Mouse (Mus musculus): ENCODE results near the gene Ranbp9. TPM values are rescaled to one million over a fixed set of nuclear protein-coding genes. Genes with fewer than 3 reads are reported as not detected.
"Not testable (repeated sequence)": the region's sequence is repeated elsewhere in the genome, so short reads cannot be mapped to it uniquely, and the experiment has no call there.

Gene Ranbp9
- polyA plus RNA-seq, 1 experiment from 2014 or later = 12.5 TPM

- ATAC-seq = no peak
- Histone ChIP-seq H3K9me3 (replicated peaks; ENCODE audit: control insufficient read depth, low read length, poor library complexity, severe bottlenecking) (no peaks in the 10 kb centered on the region), H3K4me3 (ENCODE audit: low read depth, low read length) (no peak overlapping the region), H3K36me3 (ENCODE audit: control insufficient read depth, insufficient read depth, low read length) (no peaks in the 10 kb centered on the region), H3K4me1 (ENCODE audit: control insufficient read depth, insufficient read depth, low read length) (peaks cover 25% of the 10 kb centered on the region), H3K27ac (ENCODE audit: low read length) (no peak overlapping the region), H3K9ac (ENCODE audit: low read depth, low read length) (no peak overlapping the region), H3K4me2 (ENCODE audit: low read length) (no peak overlapping the region), H3K27me3 (ENCODE audit: control insufficient read depth, insufficient read depth, low read depth, low read length) (no peaks in the 10 kb centered on the region)
- 90% methylated on average over 7 of the region's 7 CpGs for WGBS
Measured at GRCm38 (mm10) chr13:43476226-43476625, 4.9 kb downstream of the Ranbp9 start.

GRCm38 (mm10) chr13:43474722-43475121 is 6.4 kb downstream of the Ranbp9 start:
- Histone ChIP-seq H3K9ac (ENCODE audit: low read depth, low read length) (no peak overlapping the region), H3K4me1 (ENCODE audit: control insufficient read depth, insufficient read depth, low read length) (peaks cover 25% of the 10 kb centered on the region), H3K36me3 (ENCODE audit: control insufficient read depth, insufficient read depth, low read length) (peaks cover 4% of the 10 kb centered on the region; the same call in 1 of the 2 replicates), H3K4me2 (ENCODE audit: low read length) (no peak overlapping the region), H3K27me3 (ENCODE audit: control insufficient read depth, insufficient read depth, low read depth, low read length) (no peaks in the 10 kb centered on the region), H3K9me3 (replicated peaks; ENCODE audit: control insufficient read depth, low read length, poor library complexity, severe bottlenecking) (no peaks in the 10 kb centered on the region), H3K4me3 (ENCODE audit: low read depth, low read length) (no peak overlapping the region), H3K27ac (ENCODE audit: low read length) (no peak overlapping the region)
- no peak for ATAC-seq
- 86% methylated on average over 5 of the region's 5 CpGs for WGBS

DNA sequence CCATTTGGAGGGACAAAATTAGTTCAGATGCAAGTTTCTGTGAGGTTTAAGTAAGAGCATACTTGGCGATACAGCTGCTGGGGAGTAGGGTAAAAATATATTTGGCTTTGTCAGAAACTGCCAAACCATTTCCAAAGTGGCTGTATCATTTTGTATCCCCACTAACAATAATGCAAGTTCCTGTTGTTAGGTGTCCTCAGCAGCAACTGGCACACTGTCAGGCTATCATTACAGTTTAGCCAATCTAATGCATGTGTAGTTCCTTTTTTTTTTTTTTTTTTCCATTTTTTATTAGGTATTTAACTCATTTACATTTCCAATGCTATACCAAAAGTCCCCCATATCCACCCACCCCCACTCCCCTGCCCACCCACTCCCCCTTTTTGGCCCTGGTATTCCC is 9.2 kb downstream of the Ranbp9 start:
- not testable (repeated sequence) for H3K27me3 ChIP-seq (ENCODE audit: control insufficient read depth, insufficient read depth, low read depth, low read length); H3K9ac ChIP-seq (ENCODE audit: low read depth, low read length); H3K36me3 ChIP-seq (ENCODE audit: control insufficient read depth, insufficient read depth, low read length); H3K27ac ChIP-seq (ENCODE audit: low read length); ATAC-seq; H3K4me2 ChIP-seq (ENCODE audit: low read length); H3K9me3 ChIP-seq (replicated peaks; ENCODE audit: control insufficient read depth, low read length, poor library complexity, severe bottlenecking); H3K4me3 ChIP-seq (ENCODE audit: low read depth, low read length)
- 97% methylated on average over 1 of the region's 1 CpGs for WGBS
- peaks cover 12% of the 10 kb centered on the region for H3K4me1 ChIP-seq (ENCODE audit: control insufficient read depth, insufficient read depth, low read length)

GRCm38 (mm10) chr13:43469607-43470006 is 11.5 kb downstream of the Ranbp9 start:
- no peak overlapping the region for H3K9ac ChIP-seq (ENCODE audit: low read depth, low read length)
- no peak for ATAC-seq
- WGBS = 100% methylated on average over 1 of the region's 1 CpGs

DNA sequence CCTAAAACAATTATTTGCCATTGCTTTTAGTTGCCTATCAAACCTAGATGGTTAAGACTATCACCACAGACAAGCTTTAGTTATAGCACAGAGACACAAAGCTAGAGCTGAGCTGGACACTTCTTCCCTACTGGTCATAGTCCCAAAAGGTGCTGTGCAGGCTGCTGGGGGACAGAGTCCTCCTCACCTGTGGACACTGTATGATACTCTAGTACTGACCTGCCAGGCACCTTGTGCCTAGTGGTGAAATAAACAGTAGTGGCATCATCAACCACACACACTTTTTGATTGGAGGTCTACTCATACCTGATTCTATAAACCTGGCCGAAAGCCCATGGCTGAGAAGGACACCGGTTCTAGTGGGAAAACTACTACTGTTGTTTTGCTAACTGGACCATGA is 16.5 kb downstream of the Ranbp9 start:
- Histone ChIP-seq H3K27ac (ENCODE audit: low read length) (no peak overlapping the region), H3K36me3 (ENCODE audit: control insufficient read depth, insufficient read depth, low read length) (no peaks in the 10 kb centered on the region), H3K4me2 (ENCODE audit: low read length) (no peak overlapping the region), H3K9ac (ENCODE audit: low read depth, low read length) (no peak overlapping the region), H3K4me1 (ENCODE audit: control insufficient read depth, insufficient read depth, low read length) (no peaks in the 10 kb centered on the region), H3K9me3 (replicated peaks; ENCODE audit: control insufficient read depth, low read length, poor library complexity, severe bottlenecking) (no peaks in the 10 kb centered on the region), H3K4me3 (ENCODE audit: low read depth, low read length) (no peak overlapping the region), H3K27me3 (ENCODE audit: control insufficient read depth, insufficient read depth, low read depth, low read length) (no peaks in the 10 kb centered on the region)
- no peak for ATAC-seq
- 100% methylated on average over 2 of the region's 2 CpGs for WGBS

More at GRCm38 (mm10) chr13:43469607-43470006, 11.5 kb downstream of the Ranbp9 start:
- Histone ChIP-seq H3K27me3 (ENCODE audit: control insufficient read depth, insufficient read depth, low read depth, low read length) (no peaks in the 10 kb centered on the region), H3K9me3 (replicated peaks; ENCODE audit: control insufficient read depth, low read length, poor library complexity, severe bottlenecking) (no peaks in the 10 kb centered on the region), H3K4me3 (ENCODE audit: low read depth, low read length) (no peak overlapping the region), H3K36me3 (ENCODE audit: control insufficient read depth, insufficient read depth, low read length) (peaks cover 4% of the 10 kb centered on the region; the same call in 1 of the 2 replicates), H3K4me1 (ENCODE audit: control insufficient read depth, insufficient read depth, low read length) (0 out of 2 replicates have a peak, but pooled peaks cover 3% of the 10 kb centered on the region), H3K4me2 (ENCODE audit: low read length) (no peak overlapping the region), H3K27ac (ENCODE audit: low read length) (no peak overlapping the region)

DNA sequence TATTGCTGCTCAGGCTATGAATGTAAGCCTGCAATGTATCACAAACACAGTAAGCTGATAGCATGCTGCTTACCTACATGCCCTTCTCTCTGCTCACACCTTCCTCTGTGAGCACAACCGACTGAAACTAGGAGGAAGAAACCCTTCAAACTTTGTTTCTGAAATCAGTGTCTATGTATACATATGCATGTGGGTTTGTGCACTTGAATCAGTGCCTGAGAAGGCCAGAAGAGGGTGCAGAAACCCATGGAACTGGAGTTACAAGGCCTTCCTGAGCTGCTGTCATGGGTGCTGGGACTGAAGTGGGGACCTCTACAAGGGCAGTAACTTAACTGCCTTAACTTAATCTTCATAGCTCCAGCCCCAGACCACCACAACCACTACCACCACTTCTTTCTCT is 23.9 kb downstream of the Ranbp9 start:
- Histone ChIP-seq H3K9me3 (replicated peaks; ENCODE audit: control insufficient read depth, low read length, poor library complexity, severe bottlenecking) (no peaks in the 10 kb centered on the region), H3K27me3 (ENCODE audit: control insufficient read depth, insufficient read depth, low read depth, low read length) (no peaks in the 10 kb centered on the region), H3K27ac (ENCODE audit: low read length) (no peak overlapping the region), H3K4me2 (ENCODE audit: low read length) (no peak overlapping the region), H3K4me3 (ENCODE audit: low read depth, low read length) (no peak overlapping the region), H3K4me1 (ENCODE audit: control insufficient read depth, insufficient read depth, low read length) (peaks cover 4% of the 10 kb centered on the region), H3K36me3 (ENCODE audit: control insufficient read depth, insufficient read depth, low read length) (no peaks in the 10 kb centered on the region), H3K9ac (ENCODE audit: low read depth, low read length) (no peak overlapping the region)
- no peak for ATAC-seq
- 84% methylated on average over 1 of the region's 1 CpGs for WGBS

GRCm38 (mm10) chr13:43454431-43454830 is 26.7 kb downstream of the Ranbp9 start:
- H3K9ac ChIP-seq (ENCODE audit: low read depth, low read length) = no peak overlapping the region

DNA sequence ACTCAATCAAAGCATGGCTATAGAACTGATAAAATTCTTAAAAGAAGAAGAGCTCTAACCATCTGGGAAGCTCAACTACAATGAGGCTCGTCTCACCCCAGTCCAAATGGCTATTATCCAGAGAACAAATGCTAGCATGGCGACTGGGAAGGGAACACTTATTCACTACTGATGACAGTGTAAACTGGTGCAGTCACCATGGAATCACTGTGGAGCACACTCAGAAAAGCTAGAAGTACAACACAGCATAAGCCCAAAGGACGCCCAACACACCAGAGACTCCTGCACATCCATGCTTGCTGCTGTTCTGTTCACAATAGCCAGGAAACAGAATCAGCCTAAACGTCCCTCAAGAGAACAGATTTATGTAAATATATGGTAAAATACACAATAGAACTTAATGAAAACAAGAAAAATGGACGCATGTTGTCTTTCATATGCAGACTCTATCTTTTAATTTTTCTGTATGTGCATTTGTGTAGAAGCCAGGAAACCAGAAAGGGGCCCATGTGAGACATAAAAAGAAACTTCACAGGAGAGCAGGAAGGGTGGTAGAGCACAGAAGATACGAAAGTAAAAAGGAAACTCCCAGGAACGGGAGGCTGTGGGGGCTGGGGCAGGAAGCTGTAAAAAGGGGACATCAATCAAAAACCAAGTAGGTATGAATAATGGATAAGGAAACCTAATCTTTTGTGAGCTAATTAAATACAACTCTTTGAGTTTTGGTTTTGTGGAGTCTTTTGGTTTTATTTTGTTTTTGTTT is 28.1 kb downstream of the Ranbp9 start:
- Histone ChIP-seq H3K4me2 (ENCODE audit: low read length) (no peak overlapping the region), H3K27me3 (ENCODE audit: control insufficient read depth, insufficient read depth, low read depth, low read length) (no peaks in the 10 kb centered on the region), H3K4me1 (ENCODE audit: control insufficient read depth, insufficient read depth, low read length) (peaks cover 4% of the 10 kb centered on the region), H3K27ac (ENCODE audit: low read length) (no peak overlapping the region), H3K9me3 (replicated peaks; ENCODE audit: control insufficient read depth, low read length, poor library complexity, severe bottlenecking) (no peaks in the 10 kb centered on the region), H3K9ac (ENCODE audit: low read depth, low read length) (no peak overlapping the region), H3K36me3 (ENCODE audit: control insufficient read depth, insufficient read depth, low read length) (no peaks in the 10 kb centered on the region), H3K4me3 (ENCODE audit: low read depth, low read length) (no peak overlapping the region)
- WGBS = 28% methylated on average over 7 of the region's 7 CpGs
- ATAC-seq = no peak

More at GRCm38 (mm10) chr13:43454431-43454830, 26.7 kb downstream of the Ranbp9 start:
- no peaks in the 10 kb centered on the region for H3K36me3 ChIP-seq (ENCODE audit: control insufficient read depth, insufficient read depth, low read length)
- H3K4me1 ChIP-seq (ENCODE audit: control insufficient read depth, insufficient read depth, low read length) = peaks cover 4% of the 10 kb centered on the region
- H3K4me2 ChIP-seq (ENCODE audit: low read length) = no peak overlapping the region
- no peaks in the 10 kb centered on the region for H3K27me3 ChIP-seq (ENCODE audit: control insufficient read depth, insufficient read depth, low read depth, low read length)
- 90% methylated on average over 7 of the region's 7 CpGs for WGBS
- H3K4me3 ChIP-seq (ENCODE audit: low read depth, low read length) = no peak overlapping the region
- no peaks in the 10 kb centered on the region for H3K9me3 ChIP-seq (replicated peaks; ENCODE audit: control insufficient read depth, low read length, poor library complexity, severe bottlenecking)
- ATAC-seq = no peak
- no peak overlapping the region for H3K27ac ChIP-seq (ENCODE audit: low read length)

DNA sequence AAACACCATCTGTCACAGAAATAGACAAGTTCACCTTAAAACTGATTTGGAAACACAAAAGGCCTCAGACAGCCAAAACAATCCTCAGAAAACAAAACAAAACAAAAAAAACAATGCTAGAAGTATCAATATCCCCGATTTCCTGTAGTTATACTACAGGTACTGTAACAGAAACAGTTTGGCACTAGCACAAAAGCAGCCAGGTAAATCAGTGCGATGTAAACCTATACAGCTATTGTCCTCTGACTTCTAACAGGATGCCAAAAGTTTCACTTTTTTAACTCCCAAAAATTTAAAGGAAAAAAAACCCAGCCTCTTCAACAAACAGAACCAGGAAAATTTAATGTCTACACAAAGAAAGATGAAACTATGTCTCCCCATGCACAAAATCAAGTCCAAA is 28.9 kb downstream of the Ranbp9 start:
- Histone ChIP-seq H3K36me3 (ENCODE audit: control insufficient read depth, insufficient read depth, low read length) (no peaks in the 10 kb centered on the region), H3K27ac (ENCODE audit: low read length) (no peak overlapping the region), H3K9me3 (replicated peaks; ENCODE audit: control insufficient read depth, low read length, poor library complexity, severe bottlenecking) (no peaks in the 10 kb centered on the region), H3K27me3 (ENCODE audit: control insufficient read depth, insufficient read depth, low read depth, low read length) (no peaks in the 10 kb centered on the region), H3K4me2 (ENCODE audit: low read length) (no peak overlapping the region), H3K9ac (ENCODE audit: low read depth, low read length) (no peak overlapping the region), H3K4me1 (ENCODE audit: control insufficient read depth, insufficient read depth, low read length) (peaks cover 4% of the 10 kb centered on the region), H3K4me3 (ENCODE audit: low read depth, low read length) (no peak overlapping the region)
- ATAC-seq = no peak
- WGBS = 86% methylated on average over 2 of the region's 2 CpGs

Data from midbrain, embryonic 16.5 days (tissue).